Mouse (Mus musculus) urinary bladder, postnatal 10 days (tissue): Measurements from ENCODE around the gene Noct.

Source experiments
- DNase-seq: peaks from one replicate; pipeline ENCODE4 v3.0.0; 2022; ENCODE audit warnings: low spot score

The Noct gene

DNA sequence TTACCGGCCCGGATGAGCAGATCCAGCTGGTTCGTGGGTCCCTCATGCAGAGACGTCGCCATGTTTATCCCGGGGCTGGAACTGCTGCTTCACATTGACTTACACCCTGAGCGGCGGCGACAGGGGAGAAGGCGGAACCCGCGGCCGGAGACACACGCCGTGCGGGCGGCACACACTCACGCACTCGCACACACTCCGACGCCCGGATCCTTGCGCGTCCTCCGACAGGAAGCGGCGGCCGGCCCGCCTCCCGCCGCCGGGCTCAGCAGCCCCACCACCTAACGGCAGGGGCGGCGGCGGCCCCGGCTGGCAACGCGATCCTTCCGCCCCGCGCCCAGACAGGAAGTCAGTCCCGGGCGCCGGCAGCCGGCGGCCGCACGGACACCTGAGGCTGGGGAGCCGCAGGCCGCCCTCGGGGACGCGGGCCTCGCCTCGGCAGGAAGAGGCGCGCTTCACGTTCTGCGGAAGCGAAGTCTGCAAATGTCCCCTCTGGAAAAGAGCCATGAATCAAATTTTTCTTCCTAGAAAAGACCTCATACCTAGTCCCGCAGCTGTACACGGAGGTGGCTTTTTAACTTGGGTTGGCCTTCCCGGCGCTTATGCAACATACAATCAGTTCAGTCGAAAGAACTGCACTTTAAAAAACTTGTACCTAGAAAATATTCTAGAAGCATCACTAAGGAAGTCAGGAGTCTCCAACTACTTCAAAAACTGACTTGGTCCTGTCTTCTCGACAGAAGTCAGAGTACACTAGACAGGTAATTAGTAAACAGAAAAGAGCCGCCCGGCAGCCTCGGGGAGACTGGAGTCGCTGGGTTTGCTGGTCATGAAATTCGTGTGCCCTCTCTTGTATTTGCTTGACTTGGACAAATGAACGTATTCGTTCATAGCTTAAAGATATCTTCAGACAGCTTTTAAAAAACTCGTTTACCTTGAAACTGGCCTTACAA, 53.2 kb downstream of the Noct start:
- peak; percentile 56 for DNase-seq

DNA sequence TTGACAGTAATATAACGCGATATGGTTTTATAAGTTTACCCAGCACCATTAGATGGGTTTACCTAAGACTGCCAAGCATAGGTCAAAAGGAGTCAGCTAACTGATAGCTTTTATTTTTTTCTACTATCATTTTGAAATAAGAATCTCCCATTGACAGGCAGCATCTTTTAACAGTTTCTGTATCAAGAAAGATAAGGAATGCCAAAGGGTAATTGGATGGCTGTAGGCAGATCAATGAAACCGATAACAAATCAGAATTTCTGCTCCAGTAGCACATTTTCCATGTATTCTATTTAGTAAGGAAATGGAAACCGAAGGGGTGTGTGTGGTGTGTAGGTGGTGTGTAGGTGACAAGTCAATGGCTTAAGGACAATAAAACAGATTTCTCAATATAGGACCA, 54.2 kb downstream of the Noct start:
- DNase-seq = no peak

DNA sequence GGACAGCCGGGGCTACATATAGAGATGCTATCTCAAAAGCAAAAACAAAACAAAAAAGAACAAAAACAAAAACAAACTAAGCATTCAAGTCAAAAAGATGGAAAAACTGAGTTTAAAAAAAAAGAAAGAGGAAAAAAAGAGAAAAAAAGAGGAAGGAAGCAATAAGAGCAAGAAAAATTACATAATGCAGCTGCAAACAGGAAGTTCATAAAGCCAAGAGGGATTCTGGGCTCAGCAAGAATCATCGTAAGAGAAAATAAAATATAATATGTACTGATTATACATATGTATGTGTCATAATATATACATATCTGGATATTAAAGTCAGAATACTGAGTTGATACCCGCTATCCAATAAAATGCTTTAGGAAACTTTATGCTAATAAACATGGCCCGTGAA, 57.5 kb downstream of the Noct start:
- no peak for DNase-seq

DNA sequence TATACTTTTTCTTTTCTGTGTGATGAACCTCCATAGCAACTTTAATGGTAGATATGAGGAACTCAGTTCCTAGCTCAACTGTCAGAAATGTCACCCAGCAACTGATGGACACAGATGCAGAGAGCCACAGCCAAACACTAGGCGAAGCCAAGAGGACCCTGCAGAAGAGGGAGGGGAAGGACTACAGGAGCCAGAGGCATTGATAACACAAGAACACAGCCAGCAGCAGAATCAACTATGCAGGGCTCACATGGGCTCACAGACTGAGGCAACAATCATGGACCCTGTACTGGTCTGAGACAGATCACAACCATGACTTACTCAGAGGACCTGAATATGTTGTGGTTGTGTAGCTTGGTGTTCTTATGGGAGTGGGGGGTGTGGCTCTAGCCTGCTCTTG, 60.1 kb downstream of the Noct start:
- no peak for DNase-seq

DNA sequence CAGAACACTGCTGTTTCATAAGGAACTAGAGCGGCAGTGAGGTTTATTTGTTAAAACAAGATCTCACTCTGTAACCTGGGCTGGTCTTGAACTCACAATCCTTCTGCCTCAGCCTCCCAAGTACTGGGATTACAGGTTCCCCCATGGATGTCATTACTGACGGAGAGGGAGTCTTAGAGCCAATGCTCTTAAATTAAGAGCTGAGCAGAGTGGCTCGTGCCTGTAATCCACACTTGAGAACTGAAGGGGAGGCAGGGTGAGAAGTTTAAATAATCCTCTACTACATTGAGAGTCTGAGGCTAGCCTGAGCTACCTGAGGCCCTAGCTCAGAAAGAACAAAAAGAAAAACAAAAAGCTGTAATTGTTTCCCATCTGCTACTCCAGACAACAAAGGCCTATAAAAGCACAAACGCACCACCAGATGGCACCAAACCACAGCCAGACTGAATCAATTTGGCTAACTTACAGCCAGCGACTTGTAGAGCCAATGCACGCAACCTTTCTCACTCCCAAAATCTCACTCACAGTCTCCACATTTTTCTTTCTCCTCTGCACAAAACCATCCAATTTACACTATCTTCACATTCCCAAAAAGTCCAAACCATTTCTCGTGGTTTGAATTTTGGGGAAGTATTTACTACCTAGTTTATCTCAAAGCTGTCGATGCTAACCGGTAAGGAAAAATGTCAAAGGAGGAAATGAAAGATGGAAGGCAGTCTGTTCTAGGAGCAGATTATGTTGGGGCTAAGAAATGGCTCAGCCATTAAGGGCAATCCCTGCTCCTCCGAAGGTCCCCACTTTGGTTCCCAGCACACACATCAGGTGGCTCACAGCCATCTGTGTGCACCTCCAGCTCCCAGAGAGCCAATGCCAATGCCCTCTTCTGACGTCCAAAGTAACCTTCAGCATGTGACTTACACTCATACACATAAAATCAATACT, 64.9 kb downstream of the Noct start:
- DNase-seq = peak; percentile 49

DNA sequence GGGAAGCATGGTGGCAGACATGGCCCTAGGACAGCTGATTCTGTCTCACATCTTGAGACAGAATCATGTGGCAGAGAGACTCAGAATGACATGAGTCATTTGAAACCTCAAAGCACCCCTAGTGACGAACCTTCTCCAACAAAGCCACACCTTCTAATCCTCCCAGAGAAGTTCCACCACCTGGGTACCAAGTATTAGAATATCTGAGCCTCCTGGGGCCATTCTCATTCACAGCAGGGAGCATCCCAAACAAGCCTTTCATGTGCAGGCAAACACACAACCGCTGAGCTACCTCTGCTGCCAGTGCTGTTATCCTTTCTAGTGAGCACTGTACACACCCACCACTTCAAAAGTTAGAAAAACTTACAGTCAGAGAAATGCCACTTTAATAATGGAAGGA, 70.0 kb downstream of the Noct start:
- DNase-seq = no peak

DNA sequence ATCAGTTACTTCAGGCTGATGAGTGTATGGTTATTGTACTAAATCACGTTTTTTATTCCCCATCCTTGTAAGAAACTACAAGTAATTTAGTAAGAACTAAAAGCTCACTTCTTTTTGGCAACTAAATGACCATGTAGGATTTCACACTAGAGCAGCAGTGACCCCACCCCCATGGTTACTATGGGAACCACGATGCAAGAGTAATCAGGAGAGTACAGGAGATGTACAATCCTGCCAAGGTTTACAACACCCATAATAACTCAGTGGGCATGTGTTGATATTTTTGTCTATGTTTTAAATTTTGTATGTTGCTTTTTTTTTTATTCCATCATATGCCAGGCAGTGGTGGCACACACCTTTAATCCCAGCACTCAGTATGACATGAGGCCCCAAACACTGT, 71.0 kb downstream of the Noct start:
- no peak for DNase-seq

DNA sequence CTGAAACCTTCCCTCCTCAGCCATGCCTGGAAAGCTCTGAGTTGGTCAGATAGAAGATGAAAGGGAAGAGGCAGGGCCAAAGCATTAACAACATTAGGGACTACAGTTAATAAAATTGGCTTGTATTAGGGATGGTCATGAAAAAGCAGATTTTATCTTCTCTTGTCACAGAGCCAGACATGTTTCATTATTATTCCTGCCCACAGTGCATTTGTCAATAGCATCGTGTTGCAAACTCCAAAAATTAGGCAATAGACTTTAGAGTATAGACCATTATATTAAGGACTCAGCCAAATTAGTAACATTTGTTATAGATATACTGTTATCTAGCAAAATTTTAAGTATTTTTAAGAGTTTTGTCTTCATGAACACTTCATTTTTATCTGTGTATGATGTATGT, 72.5 kb downstream of the Noct start:
- no peak for DNase-seq
